Mouse (Mus musculus) MEL-GATA-1-ER (cell line): ENCODE results near the gene Gm21680.
"Not testable (repeated sequence)": the region's sequence is repeated elsewhere in the genome, so short reads cannot be mapped to it uniquely, and the experiment has no call there.

Experiments used
- DNase-seq: peaks from one replicate; pipeline ENCODE4 v3.0.0-alpha.2; 2012; ENCODE audit warnings: low read depth; ENCODE audit errors: extremely low read depth

The Gm21680 gene

GRCm38 (mm10) chr5:25972563-25972962 is at the start of gene Gm21680:
Gene Gm21680, minus strand, starts transcription at chr5:25972663.
- not testable (repeated sequence) for DNase-seq

GRCm38 (mm10) chr5:26007697-26008096 is 35.2 kb upstream of the Gm21680 start:
- not testable (repeated sequence) for DNase-seq

GRCm38 (mm10) chr5:26006937-26007695 is 34.7 kb upstream of the Gm21680 start:
- not testable (repeated sequence) for DNase-seq

- DNase-seq, result not testable (repeated sequence)
These were observed 32.2 kb upstream of the Gm21680 start, which contains the start of gene Gm1979 for GRCm38 (mm10) chr5:26004698-26005097. Gene Gm1979, minus strand, starts transcription at chr5:26004798.

GRCm38 (mm10) chr5:25988550-25988949 is 16.1 kb upstream of the Gm21680 start, which contains the start of gene Gm21698:
Gene Gm21698, minus strand, starts transcription at chr5:25988650.
- DNase-seq, result not testable (repeated sequence)

GRCm38 (mm10) chr5:25957050-25957449 is 15.4 kb downstream of the Gm21680 start:
- not testable (repeated sequence) for DNase-seq

- not testable (repeated sequence) for DNase-seq
These were observed 15.9 kb downstream of the Gm21680 start for GRCm38 (mm10) chr5:25956611-25957010.

GRCm38 (mm10) chr5:25954317-25954716 is 18.1 kb downstream of the Gm21680 start, which contains the start of gene Gm21671:
Gene Gm21671, minus strand, starts transcription at chr5:25954417.
- not testable (repeated sequence) for DNase-seq

GRCm38 (mm10) chr5:25945391-25945790 is 27.1 kb downstream of the Gm21680 start:
- not testable (repeated sequence) for DNase-seq

GRCm38 (mm10) chr5:25942281-25942680 is 30.2 kb downstream of the Gm21680 start, which contains the start of gene Gm21663:
Gene Gm21663, minus strand, starts transcription at chr5:25942381.
- not testable (repeated sequence) for DNase-seq
